Mouse (Mus musculus) heart, embryonic 10.5 days (tissue): ENCODE measurements at regions not wholly inside any gene's neighbourhood (a gene's known extent, or its start where the extent isn't known, plus 50 kb on each side); places are given as distances from the start of the nearest gene placed in this dataset. TPM values are rescaled to one million over a fixed set of nuclear protein-coding genes. Genes with fewer than 3 reads are reported as not detected.

Experiments
- DNase-seq: peaks from one replicate; pipeline ENCODE4 v3.0.0-alpha.2; 2017; ENCODE audit warnings: low spot score
- H3K27ac ChIP-seq: fragments of 300-500 bp; sonication (generic); 2 replicates; pipeline ENCODE4 v1.5.1; 2016; ENCODE audit warnings: mild to moderate bottlenecking
- H3K27me3 ChIP-seq: fragments of 300-500 bp; sonication (generic); 2 replicates; pipeline ENCODE4 v1.6.1; 2016; ENCODE audit warnings: mild to moderate bottlenecking; ENCODE audit not compliant: poor library complexity, insufficient read depth, severe bottlenecking
- H3K36me3 ChIP-seq: fragments of 300-500 bp; sonication (generic); 2 replicates; pipeline ENCODE4 v1.6.1; 2016; ENCODE audit warnings: mild to moderate bottlenecking, moderate library complexity
- H3K4me1 ChIP-seq: fragments of 300-500 bp; sonication (generic); 2 replicates; pipeline ENCODE4 v1.6.1; 2016; ENCODE audit warnings: mild to moderate bottlenecking
- H3K4me3 ChIP-seq: fragments of 300-500 bp; sonication (generic); 2 replicates; pipeline ENCODE4 v1.5.1; 2016; ENCODE audit warnings: mild to moderate bottlenecking, moderate library complexity
- H3K9me3 ChIP-seq: fragments of 300-500 bp; sonication (generic); 2 replicates; pipeline ENCODE4 v1.6.1; 2016; ENCODE audit warnings: mild to moderate bottlenecking, moderate library complexity
- WGBS: fragments of 180-500 bp; shearing (Covaris S2); methylation state at CpG from one replicate; pipeline ENCODE4 v1.1.7; 2016; 5-methylcytosine and 5-hydroxymethylcytosine counted together
- microRNA-seq: library from miRNA; unstranded; fragments of <30 nt; microRNA quantifications from one replicate; pipeline ENCODE4, GENCODE M21; 2017

DNA sequence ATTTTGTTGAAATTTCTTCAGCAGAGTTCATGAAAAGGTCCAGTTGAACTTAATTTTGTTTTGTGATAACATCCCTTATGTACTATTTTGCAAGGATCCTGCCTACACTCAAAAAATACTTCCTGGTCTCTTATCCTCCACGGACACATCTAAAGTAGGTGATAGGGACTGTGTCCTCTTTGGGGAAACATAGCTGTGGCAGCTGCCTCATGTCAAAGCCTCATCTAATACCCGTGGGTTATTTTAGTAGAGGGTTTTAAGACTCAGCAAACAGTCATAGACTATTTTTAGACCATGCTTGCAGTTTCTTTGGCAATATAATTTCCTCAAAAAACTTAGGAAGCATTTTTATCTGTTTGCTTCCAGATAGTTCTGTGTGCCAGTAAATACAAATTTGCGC lies 127.8 kb upstream of the Rgs18 start:
- no peak overlapping the region for H3K27ac ChIP-seq
- H3K9me3 ChIP-seq = no peaks in the 10 kb centered on the region
- no peaks in the 10 kb centered on the region for H3K36me3 ChIP-seq
- no peak for DNase-seq
- no peak overlapping the region for H3K4me3 ChIP-seq
- no peaks in the 10 kb centered on the region for H3K27me3 ChIP-seq
- WGBS = 47% methylated on average over 3 of the region's 3 CpGs
- no peaks in the 10 kb centered on the region for H3K4me1 ChIP-seq

DNA sequence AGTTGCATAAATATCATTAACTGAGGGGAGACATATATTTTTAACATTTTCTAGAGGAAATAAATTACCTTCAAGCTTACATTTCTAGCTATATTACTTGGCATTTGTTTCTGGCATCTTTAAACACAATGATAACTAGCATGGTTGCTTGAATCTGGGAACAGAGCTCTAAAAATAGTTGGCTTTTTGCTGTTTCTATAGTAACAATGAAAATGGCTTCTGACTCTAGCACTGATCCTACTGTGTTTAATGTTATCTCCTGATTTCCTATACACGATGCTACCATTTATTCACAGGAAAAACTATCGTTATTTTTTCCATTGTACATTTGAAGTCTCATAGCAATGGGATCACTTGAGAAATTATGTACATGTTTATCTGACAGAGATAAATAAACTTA lies 108.4 kb upstream of the Rgs18 start:
- Histone ChIP-seq H3K9me3 (no peaks in the 10 kb centered on the region), H3K27me3 (no peaks in the 10 kb centered on the region), H3K4me3 (no peak overlapping the region), H3K27ac (no peak overlapping the region), H3K36me3 (no peaks in the 10 kb centered on the region), H3K4me1 (no peaks in the 10 kb centered on the region)
- WGBS = 85% methylated on average over 2 of the region's 2 CpGs
- no peak for DNase-seq

DNA sequence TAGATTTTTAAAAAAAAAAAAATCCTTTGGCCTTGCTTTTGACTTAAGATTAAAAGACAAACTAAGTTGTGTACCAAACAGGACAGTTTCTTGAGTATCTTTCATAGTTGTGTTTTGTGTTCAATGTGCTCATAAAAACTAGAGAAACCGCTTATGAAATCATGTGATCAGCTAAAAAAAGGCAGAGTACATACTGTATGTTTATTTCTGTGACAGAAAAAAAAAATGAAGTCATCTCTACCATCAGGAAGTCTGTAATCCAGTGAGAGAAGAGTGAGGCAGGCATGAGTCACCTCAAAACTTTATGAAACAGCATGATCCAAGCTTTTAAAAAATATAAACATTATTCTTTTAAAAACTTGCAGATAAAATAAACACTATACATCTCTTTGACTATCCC lies 86.9 kb upstream of the Rgs18 start:
- no peak for DNase-seq
- Histone ChIP-seq H3K4me1 (no peaks in the 10 kb centered on the region), H3K27ac (no peak overlapping the region), H3K36me3 (no peaks in the 10 kb centered on the region), H3K4me3 (no peak overlapping the region), H3K9me3 (no peaks in the 10 kb centered on the region), H3K27me3 (no peaks in the 10 kb centered on the region)
- WGBS = 78% methylated on average over 1 of the region's 1 CpGs

Small RNA genes in the stretch of these regions (microRNA-seq; reads per million reads assigned to microRNA genes)
- not detected for gene Gm25708
